Mouse (Mus musculus): ENCODE data around the gene Prlr.

- no peak for TF ChIP-seq CTCF (IDR thresholded peaks at IDR 0.05; ENCODE audit: extremely low read depth, insufficient read depth, insufficient read length, insufficient replicate concordance)
- no peak for TF ChIP-seq POLR2A (IDR thresholded peaks at IDR 0.05; ENCODE audit: low read depth, low read length)
These were observed 119.5 kb downstream of the Prlr start for GRCm38 (mm10) chr15:10296570-10296969.

All from spleen, adult 2 months (tissue).